Mouse (Mus musculus): Measurements from ENCODE around the gene Gm14692. TPM values are rescaled to one million over a fixed set of nuclear protein-coding genes. Genes with fewer than 3 reads are reported as not detected.

The Gm14692 gene
- polyA plus RNA-seq (2015; fragmentation: Illumina TruSeq; extraction: RNeasy Lipid Tissue Mini Kit (QIAGEN cat#74804); ENCODE audit: insufficient read depth, low read depth, low replicate concordance), result not detected

DNA sequence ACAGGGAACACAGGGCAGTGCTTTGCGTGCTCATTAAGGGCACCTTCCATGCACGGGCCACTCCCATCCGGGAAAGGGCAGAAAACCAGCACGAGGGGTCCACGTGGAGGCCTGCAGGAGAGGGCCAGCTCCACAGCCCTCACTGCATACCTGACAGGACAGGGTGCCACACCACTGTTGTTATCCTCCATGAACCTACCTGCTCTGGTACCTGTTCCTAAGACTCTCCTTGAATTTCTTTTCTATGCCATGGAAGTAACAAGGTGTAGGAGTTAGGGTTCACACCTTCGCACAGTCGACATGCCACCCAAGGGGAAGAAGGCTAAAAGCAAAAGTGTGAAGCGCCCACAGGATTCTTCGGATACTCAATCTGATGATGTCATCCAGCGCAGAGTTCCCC, at the start of gene Gm14692:
Gm14692 (plus strand) TSS at position 301 of the 400 bp plus-strand sequence.

DNA sequence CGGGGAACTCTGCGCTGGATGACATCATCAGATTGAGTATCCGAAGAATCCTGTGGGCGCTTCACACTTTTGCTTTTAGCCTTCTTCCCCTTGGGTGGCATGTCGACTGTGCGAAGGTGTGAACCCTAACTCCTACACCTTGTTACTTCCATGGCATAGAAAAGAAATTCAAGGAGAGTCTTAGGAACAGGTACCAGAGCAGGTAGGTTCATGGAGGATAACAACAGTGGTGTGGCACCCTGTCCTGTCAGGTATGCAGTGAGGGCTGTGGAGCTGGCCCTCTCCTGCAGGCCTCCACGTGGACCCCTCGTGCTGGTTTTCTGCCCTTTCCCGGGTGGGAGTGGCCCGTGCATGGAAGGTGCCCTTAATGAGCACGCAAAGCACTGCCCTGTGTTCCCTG, 2.0 kb upstream of the Gm14692 start, which contains the start of gene Gm1140:
Gm1140 (minus strand) TSS at position 101 of the 400 bp plus-strand sequence.

Other genes with a start within 250 kb of the Gm14692 start
- gene Gm1140, start 2.1 kb upstream of the Gm14692 start, polyA plus RNA-seq (2015; fragmentation: Illumina TruSeq; extraction: RNeasy Lipid Tissue Mini Kit (QIAGEN cat#74804); ENCODE audit: insufficient read depth, low read depth, low replicate concordance), result not detected
- not detected for gene 4933436I01Rik, start 225.8 kb downstream of the Gm14692 start, polyA plus RNA-seq (2015; fragmentation: Illumina TruSeq; extraction: RNeasy Lipid Tissue Mini Kit (QIAGEN cat#74804); ENCODE audit: insufficient read depth, low read depth, low replicate concordance)